Mouse (Mus musculus) adrenal gland, postnatal 36 days (tissue): ENCODE measurements at regions not wholly inside any gene's neighbourhood (a gene's known extent, or its start where the extent isn't known, plus 50 kb on each side); places are given as distances from the start of the nearest gene placed in this dataset.

Experiments used
- DNase-seq, 2 experiments: peaks; one replicate each; pipeline ENCODE4 v3.0.0; 2021; ENCODE audit warnings: mixed read lengths in 1 of 2

DNA sequence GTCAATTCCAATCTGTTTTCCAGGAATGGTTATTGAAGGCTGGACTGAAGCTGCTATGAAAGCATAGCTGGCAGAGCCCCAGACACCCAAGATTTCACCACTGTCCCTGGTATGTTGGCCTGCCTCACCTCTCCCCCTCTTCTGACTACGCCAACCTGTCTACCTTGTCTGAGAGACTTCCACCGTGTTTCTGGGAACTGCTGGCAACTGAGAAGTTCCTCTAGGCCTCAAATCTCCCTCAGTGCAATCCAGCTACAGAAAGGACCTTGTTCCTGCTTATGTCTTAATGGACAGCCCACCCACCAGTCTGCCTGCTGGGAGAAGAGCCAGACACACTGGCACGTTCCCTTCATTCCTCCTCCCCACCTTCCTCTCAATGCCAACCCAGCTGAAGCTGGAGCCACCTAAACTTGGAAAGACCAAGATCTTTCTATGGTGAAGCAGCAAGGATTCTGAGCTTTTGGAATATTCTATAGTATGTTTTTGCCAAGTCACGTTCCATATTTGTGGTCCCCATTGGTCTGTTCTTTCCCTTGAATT is 520.1 kb upstream of the Tnp1 start:
- DNase-seq, result peak in 1 of 2 experiments; percentile 18

DNA sequence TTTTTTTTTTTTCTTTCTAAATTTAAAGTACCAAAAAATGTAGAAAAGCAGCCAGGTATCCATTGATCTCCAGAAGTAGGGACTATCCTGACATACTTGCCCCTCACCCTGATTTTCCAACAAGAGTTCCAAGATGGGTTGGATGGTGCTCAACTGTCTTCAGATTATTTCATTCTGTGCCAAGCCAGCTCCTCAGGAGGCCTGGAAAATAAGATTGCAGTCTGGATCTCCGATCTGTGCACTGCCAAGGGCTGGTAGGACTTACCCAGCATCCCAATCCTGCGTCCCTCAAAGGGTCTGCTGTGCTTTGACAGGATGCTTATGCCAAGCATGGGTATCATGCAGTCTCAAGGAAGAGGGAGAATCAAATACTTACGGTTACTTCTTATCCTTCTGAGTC is 517.8 kb upstream of the Tnp1 start:
- DNase-seq, result no peak

GRCm38 (mm10) chr1:73532316-73532715 is 516.6 kb upstream of the Tnp1 start:
- DNase-seq, result no peak

GRCm38 (mm10) chr1:73531831-73532230 is 516.1 kb upstream of the Tnp1 start:
- no peak for DNase-seq

DNA sequence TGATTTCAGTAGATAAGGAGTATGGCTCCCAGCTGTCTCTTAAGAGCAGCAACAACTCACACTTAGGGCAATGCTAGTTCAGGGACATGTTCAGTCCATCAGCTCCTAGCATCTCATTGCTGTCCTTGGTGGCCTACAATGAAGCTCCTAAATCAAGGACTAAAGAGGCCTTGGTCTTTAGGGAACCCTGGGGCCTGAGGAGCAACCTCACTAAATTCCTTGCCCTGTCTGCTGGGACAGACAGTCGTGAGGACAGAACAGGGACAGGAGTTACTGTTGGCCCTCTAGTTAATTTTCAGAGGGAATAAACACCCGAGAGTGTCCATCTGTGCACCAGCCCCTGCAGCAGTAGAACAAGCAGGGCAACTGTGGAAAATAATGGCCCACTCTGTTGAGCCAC is 514.6 kb upstream of the Tnp1 start:
- no peak for DNase-seq

DNA sequence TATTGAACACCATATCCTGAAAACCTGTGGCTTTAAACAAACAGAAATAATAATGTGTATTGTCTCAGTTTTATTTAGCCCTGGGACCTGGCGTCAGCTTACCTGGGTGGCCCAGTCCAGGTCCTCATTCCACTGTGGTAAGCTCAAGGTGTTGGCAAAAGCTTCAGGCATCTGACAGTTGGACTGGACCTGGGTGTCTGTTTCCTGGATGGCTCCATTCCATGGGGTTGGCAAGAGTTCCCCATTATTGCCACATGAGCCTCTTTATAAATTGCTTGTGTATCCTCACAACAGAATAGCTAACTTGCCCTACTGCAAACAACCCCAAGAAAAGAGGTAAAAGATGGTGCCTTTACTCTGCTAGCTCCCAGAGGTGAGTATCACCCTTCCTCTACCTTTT is 512.9 kb upstream of the Tnp1 start:
- DNase-seq, result peak in 1 of 2 experiments; percentile 18

GRCm38 (mm10) chr1:73516441-73516840 is 500.7 kb upstream of the Tnp1 start:
- DNase-seq, result no peak

GRCm38 (mm10) chr1:73515781-73516180 is 500.1 kb upstream of the Tnp1 start:
- no peak for DNase-seq

DNA sequence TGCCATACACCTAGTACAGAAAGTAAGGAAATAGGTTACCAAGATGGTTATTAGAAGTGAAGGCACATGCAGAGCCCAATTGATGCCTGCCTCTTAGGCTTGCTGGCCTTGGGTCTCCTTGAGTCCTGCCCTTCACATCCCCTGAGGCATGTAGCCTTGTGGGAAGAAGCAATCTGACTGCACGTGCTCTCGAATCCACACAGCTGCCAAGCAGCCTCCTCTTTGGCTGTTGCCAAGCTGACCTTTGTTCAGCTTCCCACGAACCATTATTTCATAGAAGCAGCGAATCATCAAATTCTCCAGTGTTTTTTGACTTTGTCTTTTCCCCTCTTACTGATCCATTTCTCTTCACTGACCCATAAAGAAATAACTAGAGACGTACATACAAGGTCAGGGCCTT is 498.1 kb upstream of the Tnp1 start:
- DNase-seq, result peak in 1 of 2 experiments; percentile 30

DNA sequence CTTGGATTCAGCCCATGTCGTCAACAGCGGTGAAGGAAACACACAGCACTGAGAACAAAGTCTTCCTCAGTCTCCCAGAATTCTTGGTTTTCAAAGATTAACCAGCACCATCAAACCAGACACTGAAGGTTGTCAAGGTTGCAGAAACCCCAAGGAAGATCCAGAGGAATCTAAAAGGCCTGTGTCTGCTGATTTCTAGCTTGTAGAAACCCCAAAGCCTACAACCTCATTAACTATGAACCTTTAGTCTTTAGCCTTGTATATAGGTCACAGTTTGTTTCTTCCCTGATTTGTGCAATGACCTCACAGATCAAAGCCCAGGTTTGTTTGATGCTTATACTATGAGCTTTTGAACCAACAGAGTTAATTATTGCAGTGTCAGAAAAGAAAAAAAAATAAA is 497.1 kb upstream of the Tnp1 start:
- DNase-seq, result no peak

- peak; percentile 60 to 61 for DNase-seq
Observed at GRCm38 (mm10) chr1:73507071-73507754, 491.5 kb upstream of the Tnp1 start.

GRCm38 (mm10) chr1:73503611-73504010 is 487.9 kb upstream of the Tnp1 start:
- DNase-seq, result no peak

DNA sequence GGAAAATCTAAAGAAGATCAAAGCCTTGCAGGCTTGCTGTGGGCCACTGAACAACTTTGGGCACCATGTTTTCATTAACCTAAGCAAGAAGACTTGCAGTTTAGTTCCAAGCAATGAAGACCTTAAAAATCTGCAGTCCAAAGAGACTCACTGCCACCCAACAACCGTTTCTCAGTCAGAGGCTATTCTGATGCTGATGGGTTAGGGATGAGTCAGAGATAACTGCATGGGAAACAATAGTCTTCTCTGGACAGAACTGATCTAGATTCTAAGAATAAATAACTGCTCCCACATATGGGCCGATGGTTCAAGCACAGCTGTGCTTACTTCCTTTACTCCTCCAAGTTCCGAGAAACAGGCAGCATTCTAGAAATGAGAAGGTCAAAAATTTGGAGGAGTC is 485.0 kb upstream of the Tnp1 start:
- DNase-seq, result no peak

DNA sequence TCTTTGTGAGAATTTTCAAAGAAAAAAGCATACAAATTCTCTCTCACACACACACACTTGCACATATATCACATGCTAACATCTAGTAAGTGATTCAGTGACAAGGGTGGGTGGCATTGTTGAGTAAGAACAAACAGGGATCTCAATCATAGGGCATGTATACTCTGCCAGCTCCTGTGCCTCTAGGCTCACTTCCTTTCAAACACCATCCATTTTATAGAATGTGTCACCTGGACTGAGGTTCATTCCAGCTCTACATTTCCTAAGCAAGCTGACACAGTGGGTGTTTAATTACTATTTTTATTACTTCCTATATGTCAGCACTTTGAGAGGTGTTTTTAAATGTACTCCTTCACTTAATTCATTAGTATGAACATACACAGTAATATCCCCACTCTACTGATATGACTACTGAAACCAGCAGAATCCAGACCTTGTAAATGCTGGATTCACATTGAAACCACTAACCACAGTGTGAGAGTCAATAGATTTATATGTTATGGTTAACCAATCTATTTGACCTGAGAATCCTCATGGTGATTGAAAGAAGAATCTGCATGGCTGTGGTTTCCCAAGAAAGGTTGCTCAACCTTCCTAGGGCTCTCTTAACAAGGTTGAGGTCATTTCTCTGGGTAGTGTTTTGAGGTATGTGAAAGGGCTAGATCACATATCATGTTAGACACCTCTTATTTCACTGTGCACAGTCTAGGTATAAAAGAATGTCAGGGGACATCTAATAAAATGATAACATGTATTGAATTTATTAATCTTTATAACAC is 480.5 kb upstream of the Tnp1 start:
- DNase-seq, result no peak

- peak; percentile 17 to 35 for DNase-seq
Observed at GRCm38 (mm10) chr1:73481956-73482355, 466.2 kb upstream of the Tnp1 start.

DNA sequence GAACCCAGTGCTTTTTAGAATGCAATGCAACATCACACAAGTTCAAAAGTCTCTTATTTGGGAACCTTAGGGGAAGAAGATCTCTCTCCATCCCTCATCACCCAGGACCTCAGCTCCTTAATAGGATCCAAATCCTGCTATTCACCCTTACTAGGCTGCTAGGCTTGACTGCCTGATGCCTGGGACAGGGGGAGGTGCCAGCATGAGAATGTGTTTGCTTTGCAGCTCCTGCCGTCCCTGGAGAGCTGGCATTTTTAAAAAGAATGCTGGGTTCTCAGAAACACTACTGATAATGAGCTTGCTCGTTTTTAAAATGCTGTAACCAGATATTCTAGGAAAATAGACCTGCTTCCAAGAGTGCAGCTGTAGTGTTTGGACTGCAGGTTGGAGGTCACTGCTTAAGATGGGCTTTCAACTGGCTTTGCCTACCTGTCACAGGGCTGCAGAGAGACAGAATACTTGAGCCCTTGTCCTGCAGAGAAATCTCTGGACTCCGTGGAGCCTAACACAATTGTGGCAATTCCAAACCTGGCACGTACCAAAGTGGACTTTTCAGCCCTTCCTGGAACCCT is 463.7 kb upstream of the Tnp1 start:
- DNase-seq, result no peak

GRCm38 (mm10) chr1:73460598-73460997 is 444.9 kb upstream of the Tnp1 start:
- no peak for DNase-seq

DNA sequence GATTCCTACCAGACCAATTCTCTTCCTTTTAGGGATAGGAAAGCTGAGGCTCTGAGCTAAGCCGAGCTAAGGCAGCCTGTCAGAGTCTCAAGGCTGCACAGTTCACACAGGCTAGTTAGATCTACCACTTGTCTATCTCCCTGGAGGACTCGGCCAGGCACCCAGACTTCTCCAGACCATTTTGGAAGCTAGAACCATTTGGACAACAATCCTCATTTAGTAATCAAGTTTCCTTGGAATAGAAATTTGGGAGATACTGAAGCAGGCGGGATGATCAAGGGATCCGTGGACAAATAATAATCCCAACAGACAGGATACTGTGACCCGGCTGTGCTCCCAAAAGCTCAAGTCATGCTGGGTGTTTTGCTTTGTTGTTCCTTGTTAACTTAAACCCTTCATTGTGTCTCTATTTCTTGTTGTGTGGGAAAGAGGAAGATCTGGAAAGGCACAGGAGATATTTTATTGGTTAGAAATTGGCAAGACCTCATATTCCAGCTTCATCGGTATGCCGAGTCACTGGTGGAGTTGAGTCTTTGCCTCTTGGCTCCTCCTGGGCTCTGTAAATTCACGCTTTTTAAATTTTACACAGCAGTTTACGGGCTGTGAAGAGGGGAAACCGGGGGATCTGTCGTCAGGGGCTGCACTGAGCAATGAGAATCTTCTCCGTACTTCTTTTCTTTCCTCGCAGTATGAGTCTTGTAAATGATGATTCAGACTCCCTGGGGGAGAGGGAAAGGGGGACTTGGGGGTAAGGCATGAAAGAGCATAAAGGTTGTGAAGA is 444.2 kb upstream of the Tnp1 start:
- no peak for DNase-seq

DNA sequence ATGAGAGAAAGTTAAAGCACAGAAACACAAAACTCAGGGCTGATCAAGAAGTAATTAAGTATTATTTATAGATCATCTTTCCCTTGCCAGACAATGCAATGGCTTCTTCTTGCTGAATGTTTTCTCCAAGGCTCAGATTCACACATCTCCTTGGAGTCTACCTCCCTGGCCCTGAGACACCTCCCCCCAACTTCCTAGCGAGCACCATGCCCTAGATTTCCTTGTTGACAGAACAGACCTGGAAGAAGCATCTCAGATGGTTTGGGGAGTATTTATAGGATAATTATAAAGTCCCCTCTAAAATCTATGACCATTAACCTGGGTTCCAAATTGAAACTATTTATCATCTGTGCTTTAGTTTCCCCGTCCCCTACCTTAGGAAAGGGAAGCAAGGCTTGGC is 441.6 kb upstream of the Tnp1 start:
- DNase-seq, result no peak

DNA sequence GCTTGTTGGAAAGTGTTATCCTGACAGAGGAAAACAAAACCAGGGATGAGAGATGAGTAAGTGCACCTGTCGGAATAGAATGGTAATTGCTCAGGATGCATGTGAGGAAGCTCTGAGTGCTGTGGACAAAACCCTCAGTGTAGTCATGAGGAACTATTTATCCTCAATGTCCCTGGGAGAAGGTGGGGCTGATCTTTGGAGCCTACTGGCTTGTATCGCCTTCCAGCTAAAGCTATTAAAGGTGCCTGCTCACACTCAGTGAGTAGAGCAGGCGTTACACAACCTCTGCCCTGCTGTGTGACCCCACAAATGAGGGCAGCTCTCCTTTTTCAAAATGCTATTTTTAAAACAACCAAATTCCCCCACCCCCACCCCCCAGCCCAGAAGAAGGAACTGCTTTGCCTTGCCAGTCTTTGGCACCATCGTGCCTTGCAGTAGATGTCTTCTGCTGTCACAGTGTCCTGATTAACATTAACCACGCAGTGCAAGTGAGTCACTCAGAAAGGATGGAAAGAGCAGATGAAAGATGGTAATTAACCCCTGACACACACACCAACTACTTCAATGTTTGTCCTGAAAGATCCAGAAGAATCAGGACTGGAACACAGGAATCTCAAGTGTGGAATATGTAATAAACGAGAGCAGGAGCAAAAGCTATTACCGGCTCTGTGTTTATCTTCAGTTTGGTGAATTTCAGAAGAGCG is 440.8 kb upstream of the Tnp1 start:
- DNase-seq, result no peak

DNA sequence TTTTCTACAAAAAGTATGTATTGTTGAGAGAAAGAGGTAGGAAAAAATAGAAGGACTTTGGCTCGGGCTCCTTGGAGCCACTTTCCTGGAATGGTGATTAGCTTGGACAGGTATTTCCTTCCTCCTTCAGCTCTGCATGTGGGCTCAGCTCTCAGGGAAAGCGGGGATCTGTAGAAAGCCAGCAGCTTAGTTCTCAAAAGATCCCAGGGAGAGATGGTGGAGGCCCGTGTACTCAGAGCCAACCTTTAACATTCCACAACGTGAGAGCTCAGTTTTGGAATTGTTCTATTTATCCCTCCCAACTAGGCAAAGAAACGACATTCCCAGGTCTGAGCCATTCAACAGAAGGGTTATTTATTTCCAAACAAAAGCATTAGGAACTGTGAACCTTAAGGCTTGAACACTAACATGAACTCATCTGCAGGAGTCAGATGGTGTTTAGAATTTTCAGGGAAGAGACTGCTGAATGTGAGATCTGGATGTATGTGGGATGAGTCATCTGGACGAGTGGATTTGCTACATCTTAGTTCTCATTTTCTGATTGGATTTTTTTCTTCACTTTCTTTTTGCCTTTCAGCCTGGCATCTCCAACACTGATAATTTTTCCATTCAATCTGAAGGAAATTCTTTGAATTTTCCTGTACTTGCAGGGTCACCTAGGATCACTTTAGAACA is 428.6 kb upstream of the Tnp1 start:
- DNase-seq, result no peak
